Mouse (Mus musculus): ENCODE results near the gene Wipi2. TPM values are rescaled to one million over a fixed set of nuclear protein-coding genes. Genes with fewer than 3 reads are reported as not detected.

Wipi2 gene
- polyA plus RNA-seq (2016; fragmentation: Nextera tagmentation; extraction: Ambion mirVana), result 56.2 and 60.9 TPM in 2 replicates

- peak within 1 kb of the TSS; percentile 99 for H3K4me3 ChIP-seq
- 97% methylated on average over 2 of the region's 2 CpGs for WGBS
- H3K27ac ChIP-seq (replicated peaks), result peak within 1 kb of the TSS; percentile 90
- peaks cover 9% of the 10 kb centered on the region; the same call in 1 of the 2 replicates for H3K36me3 ChIP-seq
- no peak for DNase-seq (ENCODE audit: low spot score)
- no peaks in the 10 kb centered on the region for H3K9me3 ChIP-seq (replicated peaks)
- no peaks in the 10 kb centered on the region for H3K27me3 ChIP-seq (ENCODE audit: low read depth, poor library complexity, severe bottlenecking)
- peaks cover 28% of the 10 kb centered on the region for H3K4me1 ChIP-seq
These were observed at the start of gene Wipi2 for GRCm38 (mm10) chr5:142627398-142627797. Gene Wipi2 (plus strand): TSS chr5:142627698.

- H3K27me3 ChIP-seq (ENCODE audit: low read depth, poor library complexity, severe bottlenecking), result no peaks in the 10 kb centered on the region
- no peak overlapping the region for H3K27ac ChIP-seq (replicated peaks)
- H3K4me3 ChIP-seq, result no peak overlapping the region
- 0 out of 2 replicates have a peak, but pooled peaks cover 2% of the 10 kb centered on the region for H3K36me3 ChIP-seq
- WGBS, result 86% methylated on average over 10 of the region's 10 CpGs
- peaks cover 7% of the 10 kb centered on the region; the same call in 1 of the 2 replicates for H3K9me3 ChIP-seq (replicated peaks)
- H3K4me1 ChIP-seq, result no peaks in the 10 kb centered on the region
- DNase-seq (ENCODE audit: low spot score), result no peak
These were observed 49.3 kb upstream of the Wipi2 start for GRCm38 (mm10) chr5:142578192-142578591.

- peak; percentile 69 for DNase-seq (ENCODE audit: low spot score)
- Histone ChIP-seq H3K4me1 (peaks cover 6% of the 10 kb centered on the region), H3K27ac (replicated peaks) (no peak overlapping the region), H3K9me3 (replicated peaks) (peaks cover 3% of the 10 kb centered on the region; the same call in 1 of the 2 replicates), H3K4me3 (no peak overlapping the region), H3K36me3 (0 out of 2 replicates have a peak, but pooled peaks cover 2% of the 10 kb centered on the region), H3K27me3 (ENCODE audit: low read depth, poor library complexity, severe bottlenecking) (no peaks in the 10 kb centered on the region)
- WGBS, result 26% methylated on average over 5 of the region's 5 CpGs
These were observed 46.0 kb upstream of the Wipi2 start for GRCm38 (mm10) chr5:142581517-142581916.

- no peaks in the 10 kb centered on the region for H3K27me3 ChIP-seq (ENCODE audit: low read depth, poor library complexity, severe bottlenecking)
- DNase-seq (ENCODE audit: low spot score), result peak; percentile 24
- 66% methylated on average over 14 of the region's 14 CpGs for WGBS
These were observed 43.8 kb upstream of the Wipi2 start for GRCm38 (mm10) chr5:142583616-142584126.

GRCm38 (mm10) chr5:142590953-142591616 lies 36.4 kb upstream of the Wipi2 start:
- H3K4me1 ChIP-seq, result peaks cover 23% of the 10 kb centered on the region
- no peak for DNase-seq (ENCODE audit: low spot score)
- 82% methylated on average over 6 of the region's 6 CpGs for WGBS
- H3K27ac ChIP-seq (replicated peaks), result peak overlapping the region; percentile 69
- H3K4me3 ChIP-seq, result no peak overlapping the region
- H3K36me3 ChIP-seq, result no peaks in the 10 kb centered on the region
- H3K27me3 ChIP-seq (ENCODE audit: low read depth, poor library complexity, severe bottlenecking), result no peaks in the 10 kb centered on the region
- no peaks in the 10 kb centered on the region for H3K9me3 ChIP-seq (replicated peaks)

More at GRCm38 (mm10) chr5:142583616-142584126, 43.8 kb upstream of the Wipi2 start:
- Histone ChIP-seq H3K9me3 (replicated peaks) (no peaks in the 10 kb centered on the region), H3K27ac (replicated peaks) (no peak overlapping the region), H3K36me3 (0 out of 2 replicates have a peak, but pooled peaks cover under 1% of the 10 kb centered on the region), H3K4me3 (no peak overlapping the region), H3K4me1 (peaks cover 6% of the 10 kb centered on the region)

GRCm38 (mm10) chr5:142595698-142596097 lies 31.8 kb upstream of the Wipi2 start:
- no peak overlapping the region for H3K4me3 ChIP-seq
- H3K27ac ChIP-seq (replicated peaks), result no peak overlapping the region
- WGBS, result 76% methylated on average over 3 of the region's 3 CpGs
- H3K36me3 ChIP-seq, result no peaks in the 10 kb centered on the region
- DNase-seq (ENCODE audit: low spot score), result no peak
- peaks cover 5% of the 10 kb centered on the region; the same call in 1 of the 2 replicates for H3K4me1 ChIP-seq
- no peaks in the 10 kb centered on the region for H3K27me3 ChIP-seq (ENCODE audit: low read depth, poor library complexity, severe bottlenecking)
- H3K9me3 ChIP-seq (replicated peaks), result no peaks in the 10 kb centered on the region

GRCm38 (mm10) chr5:142596723-142597122 lies 30.8 kb upstream of the Wipi2 start:
- Histone ChIP-seq H3K4me3 (no peak overlapping the region), H3K4me1 (peaks cover 3% of the 10 kb centered on the region; the same call in 1 of the 2 replicates), H3K9me3 (replicated peaks) (no peaks in the 10 kb centered on the region), H3K27me3 (ENCODE audit: low read depth, poor library complexity, severe bottlenecking) (no peaks in the 10 kb centered on the region), H3K36me3 (no peaks in the 10 kb centered on the region), H3K27ac (replicated peaks) (no peak overlapping the region)
- no peak for DNase-seq (ENCODE audit: low spot score)
- WGBS, result 83% methylated on average over 6 of the region's 6 CpGs

- Histone ChIP-seq H3K27ac (replicated peaks) (no peak overlapping the region), H3K9me3 (replicated peaks) (no peaks in the 10 kb centered on the region)
- WGBS, result 85% methylated on average over 6 of the region's 6 CpGs
These were observed 29.7 kb upstream of the Wipi2 start for GRCm38 (mm10) chr5:142597648-142598390.

GRCm38 (mm10) chr5:142604379-142604778 lies 23.1 kb upstream of the Wipi2 start:
- Histone ChIP-seq H3K27ac (replicated peaks) (no peak overlapping the region), H3K9me3 (replicated peaks) (no peaks in the 10 kb centered on the region), H3K27me3 (ENCODE audit: low read depth, poor library complexity, severe bottlenecking) (peaks cover 33% of the 10 kb centered on the region), H3K36me3 (no peaks in the 10 kb centered on the region), H3K4me3 (no peak overlapping the region), H3K4me1 (peaks cover 15% of the 10 kb centered on the region)
- no peak for DNase-seq (ENCODE audit: low spot score)
- WGBS, result 85% methylated on average over 7 of the region's 7 CpGs

More at GRCm38 (mm10) chr5:142597648-142598390, 29.7 kb upstream of the Wipi2 start:
- Histone ChIP-seq H3K36me3 (no peaks in the 10 kb centered on the region), H3K27me3 (ENCODE audit: low read depth, poor library complexity, severe bottlenecking) (no peaks in the 10 kb centered on the region), H3K4me3 (no peak overlapping the region), H3K4me1 (peaks cover 3% of the 10 kb centered on the region; the same call in 1 of the 2 replicates)
- no peak for DNase-seq (ENCODE audit: low spot score)

- no peak for DNase-seq (ENCODE audit: low spot score)
- H3K4me3 ChIP-seq, result no peak overlapping the region
- no peaks in the 10 kb centered on the region for H3K36me3 ChIP-seq
- no peak overlapping the region for H3K27ac ChIP-seq (replicated peaks)
- H3K9me3 ChIP-seq (replicated peaks), result no peaks in the 10 kb centered on the region
- H3K4me1 ChIP-seq, result peaks cover 15% of the 10 kb centered on the region
- WGBS, result 90% methylated on average over 12 of the region's 12 CpGs
- H3K27me3 ChIP-seq (ENCODE audit: low read depth, poor library complexity, severe bottlenecking), result peaks cover 39% of the 10 kb centered on the region
These were observed 22.2 kb upstream of the Wipi2 start for GRCm38 (mm10) chr5:142605288-142605687.

- DNase-seq (ENCODE audit: low spot score), result peak; percentile 51
- WGBS, result 4% methylated on average over 42 of the region's 42 CpGs
- no peaks in the 10 kb centered on the region for H3K36me3 ChIP-seq
- peak within 1 kb of the TSS; percentile 59 for H3K4me3 ChIP-seq
- H3K9me3 ChIP-seq (replicated peaks), result peaks cover 3% of the 10 kb centered on the region; the same call in 1 of the 2 replicates
- peaks cover 15% of the 10 kb centered on the region for H3K4me1 ChIP-seq
- peaks cover 42% of the 10 kb centered on the region for H3K27me3 ChIP-seq (ENCODE audit: low read depth, poor library complexity, severe bottlenecking)
- peak within 1 kb of the TSS; percentile 76 for H3K27ac ChIP-seq (replicated peaks)
These were observed 19.1 kb upstream of the Wipi2 start, which contains the start of gene Mmd2 for GRCm38 (mm10) chr5:142608259-142608988. Gene Mmd2 (minus strand): TSS chr5:142608800.

- no peaks in the 10 kb centered on the region for H3K36me3 ChIP-seq
- 2% methylated on average over 4 of the region's 4 CpGs for WGBS
- H3K4me1 ChIP-seq, result peaks cover 15% of the 10 kb centered on the region
- H3K27ac ChIP-seq (replicated peaks), result peak overlapping the region; percentile 76
- H3K4me3 ChIP-seq, result peak overlapping the region; percentile 59
- peaks cover 7% of the 10 kb centered on the region; the same call in 1 of the 2 replicates for H3K9me3 ChIP-seq (replicated peaks)
- H3K27me3 ChIP-seq (ENCODE audit: low read depth, poor library complexity, severe bottlenecking), result peaks cover 42% of the 10 kb centered on the region
- no peak for DNase-seq (ENCODE audit: low spot score)
These were observed 18.5 kb upstream of the Wipi2 start for GRCm38 (mm10) chr5:142608989-142609325.
